Mouse (Mus musculus): ENCODE measurements at regions not wholly inside any gene's neighbourhood (a gene's known extent, or its start where the extent isn't known, plus 50 kb on each side); places are given as distances from the start of the nearest gene placed in this dataset.
A peak's percentile ranks its signal among the peaks of the same experiment; 100 is the strongest.

- no peak overlapping the region for H3K27ac ChIP-seq (replicated peaks in 1 of 2; ENCODE audit: control insufficient read depth in 1 of 2, insufficient read depth in 1 of 2, low read depth in 2 of 2, low read length in 2 of 2)
- H3K36me3 ChIP-seq (ENCODE audit: control insufficient read depth, insufficient read depth, low read length): no peaks in the 10 kb centered on the region
- no peaks in the 10 kb centered on the region for H3K4me1 ChIP-seq (ENCODE audit: control insufficient read depth in 2 of 2, insufficient read depth in 2 of 2, low read length in 2 of 2)
- H3K27me3 ChIP-seq (ENCODE audit: control insufficient read depth, insufficient read depth, low read length): no peaks in the 10 kb centered on the region
- ATAC-seq (ENCODE audit: insufficient number of reproducible peaks, insufficient read depth, low FRiP score, low read depth): no peak
- 71% methylated on average over 3 of the region's 3 CpGs for WGBS
- no peaks in the 10 kb centered on the region for H3K9me3 ChIP-seq (ENCODE audit: control insufficient read depth, low read length)
- no peak overlapping the region for H3K9ac ChIP-seq (ENCODE audit: low read length)
- H3K4me2 ChIP-seq (ENCODE audit: low read length): no peak overlapping the region
- no peak overlapping the region for H3K4me3 ChIP-seq (ENCODE audit: control insufficient read depth in 1 of 2, insufficient read depth in 1 of 2, low read depth in 1 of 2, low read length in 2 of 2)
These were observed 264.7 kb upstream of the N6amt1 start for GRCm38 (mm10) chr16:87089322-87089721.

GRCm38 (mm10) chr16:87083505-87083904 lies 270.5 kb upstream of the N6amt1 start:
- H3K27me3 ChIP-seq (ENCODE audit: control insufficient read depth, insufficient read depth, low read length): no peaks in the 10 kb centered on the region
- no peak overlapping the region for H3K4me2 ChIP-seq (ENCODE audit: low read length)
- WGBS: 38% methylated on average over 2 of the region's 2 CpGs
- no peak overlapping the region for H3K4me3 ChIP-seq (ENCODE audit: control insufficient read depth in 1 of 2, insufficient read depth in 1 of 2, low read depth in 1 of 2, low read length in 2 of 2)
- peaks cover 4 to 5% of the 10 kb centered on the region in 2 experiments; a peak in 2 of 4 replicates for H3K4me1 ChIP-seq (ENCODE audit: control insufficient read depth in 2 of 2, insufficient read depth in 2 of 2, low read length in 2 of 2)
- ATAC-seq (ENCODE audit: insufficient number of reproducible peaks, insufficient read depth, low FRiP score, low read depth): no peak
- no peaks in the 10 kb centered on the region for H3K36me3 ChIP-seq (ENCODE audit: control insufficient read depth, insufficient read depth, low read length)
- no peak overlapping the region for H3K27ac ChIP-seq (replicated peaks in 1 of 2; ENCODE audit: control insufficient read depth in 1 of 2, insufficient read depth in 1 of 2, low read depth in 2 of 2, low read length in 2 of 2)
- no peak overlapping the region for H3K9ac ChIP-seq (ENCODE audit: low read length)
- no peaks in the 10 kb centered on the region for H3K9me3 ChIP-seq (ENCODE audit: control insufficient read depth, low read length)

DNA sequence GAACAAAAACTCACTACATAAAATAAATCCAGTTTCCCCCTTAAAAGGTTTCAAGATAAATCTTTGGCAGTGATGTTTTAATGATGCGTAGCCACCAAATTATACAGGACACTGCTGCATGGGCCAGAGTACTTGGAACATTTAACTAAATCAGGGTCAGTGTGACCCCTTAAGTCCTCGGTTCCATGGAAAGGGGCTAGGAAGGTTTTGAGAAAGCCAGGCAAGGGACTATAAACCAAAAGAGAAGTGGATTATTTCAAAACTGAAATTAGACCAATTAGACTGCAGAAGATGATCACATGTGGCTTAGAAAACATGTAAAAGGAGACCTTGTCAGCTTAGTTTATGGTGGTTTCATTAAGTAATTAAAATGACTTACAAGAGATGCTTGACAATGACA lies 276.6 kb upstream of the N6amt1 start:
- H3K27me3 ChIP-seq (ENCODE audit: control insufficient read depth, insufficient read depth, low read length): no peaks in the 10 kb centered on the region
- H3K4me1 ChIP-seq (ENCODE audit: control insufficient read depth in 2 of 2, insufficient read depth in 2 of 2, low read length in 2 of 2): no peaks in the 10 kb centered on the region
- H3K9ac ChIP-seq (ENCODE audit: low read length): no peak overlapping the region
- H3K9me3 ChIP-seq (ENCODE audit: control insufficient read depth, low read length): no peaks in the 10 kb centered on the region
- H3K4me3 ChIP-seq (ENCODE audit: control insufficient read depth in 1 of 2, insufficient read depth in 1 of 2, low read depth in 1 of 2, low read length in 2 of 2): no peak overlapping the region
- WGBS: 85% methylated on average over 2 of the region's 2 CpGs
- no peak for ATAC-seq (ENCODE audit: insufficient number of reproducible peaks, insufficient read depth, low FRiP score, low read depth)
- no peaks in the 10 kb centered on the region for H3K36me3 ChIP-seq (ENCODE audit: control insufficient read depth, insufficient read depth, low read length)
- H3K27ac ChIP-seq (replicated peaks in 1 of 2; ENCODE audit: control insufficient read depth in 1 of 2, insufficient read depth in 1 of 2, low read depth in 2 of 2, low read length in 2 of 2): no peak overlapping the region
- H3K4me2 ChIP-seq (ENCODE audit: low read length): no peak overlapping the region

- no peak for ATAC-seq (ENCODE audit: insufficient number of reproducible peaks, insufficient read depth, low FRiP score, low read depth)
- H3K36me3 ChIP-seq (ENCODE audit: control insufficient read depth, insufficient read depth, low read length): no peaks in the 10 kb centered on the region
- H3K27me3 ChIP-seq (ENCODE audit: control insufficient read depth, insufficient read depth, low read length): no peaks in the 10 kb centered on the region
- H3K9ac ChIP-seq (ENCODE audit: low read length): no peak overlapping the region
- H3K9me3 ChIP-seq (ENCODE audit: control insufficient read depth, low read length): no peaks in the 10 kb centered on the region
- H3K4me1 ChIP-seq (ENCODE audit: control insufficient read depth in 2 of 2, insufficient read depth in 2 of 2, low read length in 2 of 2): no peaks in the 10 kb centered on the region
- WGBS: 72% methylated on average over 2 of the region's 2 CpGs
- H3K27ac ChIP-seq (replicated peaks in 1 of 2; ENCODE audit: control insufficient read depth in 1 of 2, insufficient read depth in 1 of 2, low read depth in 2 of 2, low read length in 2 of 2): no peak overlapping the region
- H3K4me2 ChIP-seq (ENCODE audit: low read length): no peak overlapping the region
- no peak overlapping the region for H3K4me3 ChIP-seq (ENCODE audit: control insufficient read depth in 1 of 2, insufficient read depth in 1 of 2, low read depth in 1 of 2, low read length in 2 of 2)
These were observed 284.7 kb upstream of the N6amt1 start for GRCm38 (mm10) chr16:87069294-87069693.

DNA sequence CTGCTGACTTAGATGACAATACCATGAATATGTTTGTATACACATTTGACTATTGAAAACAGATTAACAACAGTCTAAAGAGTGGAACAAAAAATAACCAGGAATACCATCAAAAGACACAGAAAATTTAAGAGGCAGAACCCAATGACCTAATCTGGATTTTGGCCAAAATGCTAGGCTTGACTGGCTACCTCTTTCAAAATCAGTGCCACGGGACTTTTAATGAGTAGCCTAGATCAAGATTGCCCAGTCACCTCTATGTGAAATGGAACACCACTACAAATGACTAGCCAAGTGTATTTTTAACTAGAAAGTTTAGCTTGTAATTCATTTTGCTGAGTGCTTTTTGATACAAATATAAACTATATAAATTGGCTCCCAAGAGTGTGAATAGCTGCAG lies 286.0 kb upstream of the N6amt1 start:
- 69% methylated on average over 1 of the region's 1 CpGs for WGBS
- no peaks in the 10 kb centered on the region for H3K27me3 ChIP-seq (ENCODE audit: control insufficient read depth, insufficient read depth, low read length)
- no peaks in the 10 kb centered on the region for H3K9me3 ChIP-seq (ENCODE audit: control insufficient read depth, low read length)
- H3K4me3 ChIP-seq (ENCODE audit: control insufficient read depth in 1 of 2, insufficient read depth in 1 of 2, low read depth in 1 of 2, low read length in 2 of 2): no peak overlapping the region
- H3K4me1 ChIP-seq (ENCODE audit: control insufficient read depth in 2 of 2, insufficient read depth in 2 of 2, low read length in 2 of 2): no peaks in the 10 kb centered on the region
- no peak overlapping the region for H3K4me2 ChIP-seq (ENCODE audit: low read length)
- H3K9ac ChIP-seq (ENCODE audit: low read length): no peak overlapping the region
- H3K36me3 ChIP-seq (ENCODE audit: control insufficient read depth, insufficient read depth, low read length): no peaks in the 10 kb centered on the region
- no peak overlapping the region for H3K27ac ChIP-seq (replicated peaks in 1 of 2; ENCODE audit: control insufficient read depth in 1 of 2, insufficient read depth in 1 of 2, low read depth in 2 of 2, low read length in 2 of 2)
- ATAC-seq (ENCODE audit: insufficient number of reproducible peaks, insufficient read depth, low FRiP score, low read depth): no peak

DNA sequence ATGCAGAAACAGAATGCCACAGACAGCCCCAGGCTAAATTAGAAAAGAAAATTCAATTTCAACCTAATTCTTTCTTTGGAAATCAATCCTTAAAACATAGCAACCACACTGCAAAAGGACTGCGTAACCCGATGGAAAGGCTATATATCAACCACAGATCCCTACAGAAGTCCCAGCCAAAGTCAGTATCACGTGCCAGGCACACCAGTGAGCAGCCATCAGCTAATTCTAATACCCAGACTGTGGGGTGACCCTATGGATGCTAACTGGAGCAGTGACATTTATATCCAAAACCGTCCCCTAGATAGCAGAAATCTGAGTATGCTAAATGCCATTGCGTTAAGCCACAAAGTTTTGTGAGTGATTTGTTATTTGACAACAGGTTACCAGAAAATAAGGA lies 286.5 kb upstream of the N6amt1 start:
- WGBS: 87% methylated on average over 5 of the region's 5 CpGs
- Histone ChIP-seq H3K9me3 (ENCODE audit: control insufficient read depth, low read length) (no peaks in the 10 kb centered on the region), H3K4me1 (ENCODE audit: control insufficient read depth in 2 of 2, insufficient read depth in 2 of 2, low read length in 2 of 2) (no peaks in the 10 kb centered on the region), H3K27me3 (ENCODE audit: control insufficient read depth, insufficient read depth, low read length) (no peaks in the 10 kb centered on the region), H3K36me3 (ENCODE audit: control insufficient read depth, insufficient read depth, low read length) (no peaks in the 10 kb centered on the region), H3K27ac (replicated peaks in 1 of 2; ENCODE audit: control insufficient read depth in 1 of 2, insufficient read depth in 1 of 2, low read depth in 2 of 2, low read length in 2 of 2) (no peak overlapping the region), H3K4me3 (ENCODE audit: control insufficient read depth in 1 of 2, insufficient read depth in 1 of 2, low read depth in 1 of 2, low read length in 2 of 2) (no peak overlapping the region), H3K4me2 (ENCODE audit: low read length) (no peak overlapping the region), H3K9ac (ENCODE audit: low read length) (no peak overlapping the region)
- no peak for ATAC-seq (ENCODE audit: insufficient number of reproducible peaks, insufficient read depth, low FRiP score, low read depth)

GRCm38 (mm10) chr16:87060473-87060872 lies 293.5 kb upstream of the N6amt1 start:
- no peaks in the 10 kb centered on the region for H3K36me3 ChIP-seq (ENCODE audit: control insufficient read depth, insufficient read depth, low read length)
- H3K9ac ChIP-seq (ENCODE audit: low read length): no peak overlapping the region
- no peaks in the 10 kb centered on the region for H3K4me1 ChIP-seq (ENCODE audit: control insufficient read depth in 2 of 2, insufficient read depth in 2 of 2, low read length in 2 of 2)
- no peak overlapping the region for H3K27ac ChIP-seq (replicated peaks in 1 of 2; ENCODE audit: control insufficient read depth in 1 of 2, insufficient read depth in 1 of 2, low read depth in 2 of 2, low read length in 2 of 2)
- no peaks in the 10 kb centered on the region for H3K9me3 ChIP-seq (ENCODE audit: control insufficient read depth, low read length)
- H3K4me2 ChIP-seq (ENCODE audit: low read length): no peak overlapping the region
- no peaks in the 10 kb centered on the region for H3K27me3 ChIP-seq (ENCODE audit: control insufficient read depth, insufficient read depth, low read length)
- 89% methylated on average over 8 of the region's 8 CpGs for WGBS
- no peak for ATAC-seq (ENCODE audit: insufficient number of reproducible peaks, insufficient read depth, low FRiP score, low read depth)
- H3K4me3 ChIP-seq (ENCODE audit: control insufficient read depth in 1 of 2, insufficient read depth in 1 of 2, low read depth in 1 of 2, low read length in 2 of 2): no peak overlapping the region

DNA sequence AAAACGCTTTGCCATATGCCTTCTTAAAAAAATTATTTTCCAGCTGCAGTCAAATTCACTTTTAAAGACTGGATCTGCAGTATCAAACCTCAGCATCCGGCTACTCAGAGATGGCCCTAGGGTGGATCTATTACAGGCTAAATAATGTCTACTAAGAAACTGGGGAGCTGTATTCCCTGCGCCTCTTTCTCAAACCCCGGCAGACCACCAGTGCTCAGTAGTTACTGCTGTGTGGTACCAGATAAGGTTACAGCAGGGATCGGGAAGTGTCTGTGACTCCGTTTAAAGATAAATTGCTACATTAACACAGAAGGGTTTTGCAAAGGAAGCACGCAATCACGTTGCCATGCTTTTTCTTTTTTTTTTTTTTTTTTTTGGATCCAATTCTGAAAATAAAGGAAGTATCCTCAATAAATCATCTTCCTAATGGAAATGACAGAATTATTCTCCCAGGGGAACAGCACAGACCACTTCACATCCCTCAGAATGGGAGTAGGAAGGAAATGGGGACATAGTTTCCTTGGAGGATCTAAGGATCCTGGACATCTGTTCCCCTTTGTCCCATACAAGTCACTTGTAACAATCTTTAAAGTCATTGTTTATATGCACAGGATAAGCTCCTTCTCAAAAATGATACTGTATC lies 304.1 kb upstream of the N6amt1 start:
- Histone ChIP-seq H3K4me1 (ENCODE audit: control insufficient read depth in 2 of 2, insufficient read depth in 2 of 2, low read length in 2 of 2) (no peaks in the 10 kb centered on the region), H3K4me2 (ENCODE audit: low read length) (no peak overlapping the region), H3K36me3 (ENCODE audit: control insufficient read depth, insufficient read depth, low read length) (no peaks in the 10 kb centered on the region), H3K27ac (replicated peaks in 1 of 2; ENCODE audit: control insufficient read depth in 1 of 2, insufficient read depth in 1 of 2, low read depth in 2 of 2, low read length in 2 of 2) (0 out of 4 replicates have a peak overlapping the region, but pooled peaks of 1 of the 2 experiments have one; percentile 2), H3K9me3 (ENCODE audit: control insufficient read depth, low read length) (no peaks in the 10 kb centered on the region), H3K27me3 (ENCODE audit: control insufficient read depth, insufficient read depth, low read length) (no peaks in the 10 kb centered on the region), H3K9ac (ENCODE audit: low read length) (no peak overlapping the region), H3K4me3 (ENCODE audit: control insufficient read depth in 1 of 2, insufficient read depth in 1 of 2, low read depth in 1 of 2, low read length in 2 of 2) (no peak overlapping the region)
- 54% methylated on average over 8 of the region's 8 CpGs for WGBS
- ATAC-seq (ENCODE audit: insufficient number of reproducible peaks, insufficient read depth, low FRiP score, low read depth): no peak
